Mouse (Mus musculus): ENCODE measurements around the gene Mvb12a.

GRCm38 (mm10) chr8:71575020-71575419 lies 32.3 kb downstream of the Mvb12a start:
- TF ChIP-seq CTCF (IDR thresholded peaks at IDR 0.05; ENCODE audit: borderline replicate concordance, insufficient read depth, low read length), result no peak
- no peak for TF ChIP-seq POLR2A (IDR thresholded peaks at IDR 0.05; ENCODE audit: low read depth, low read length)
